Mouse (Mus musculus): ENCODE results near the gene Dalrd3. TPM values are rescaled to one million over a fixed set of nuclear protein-coding genes. Genes with fewer than 3 reads are reported as not detected.
"Not testable (repeated sequence)": the region's sequence is repeated elsewhere in the genome, so short reads cannot be mapped to it uniquely, and the experiment has no call there.

The Dalrd3 gene
- polyA plus RNA-seq, 2 experiments from 2014 or later, result 65.5 to 75.7 TPM

DNA sequence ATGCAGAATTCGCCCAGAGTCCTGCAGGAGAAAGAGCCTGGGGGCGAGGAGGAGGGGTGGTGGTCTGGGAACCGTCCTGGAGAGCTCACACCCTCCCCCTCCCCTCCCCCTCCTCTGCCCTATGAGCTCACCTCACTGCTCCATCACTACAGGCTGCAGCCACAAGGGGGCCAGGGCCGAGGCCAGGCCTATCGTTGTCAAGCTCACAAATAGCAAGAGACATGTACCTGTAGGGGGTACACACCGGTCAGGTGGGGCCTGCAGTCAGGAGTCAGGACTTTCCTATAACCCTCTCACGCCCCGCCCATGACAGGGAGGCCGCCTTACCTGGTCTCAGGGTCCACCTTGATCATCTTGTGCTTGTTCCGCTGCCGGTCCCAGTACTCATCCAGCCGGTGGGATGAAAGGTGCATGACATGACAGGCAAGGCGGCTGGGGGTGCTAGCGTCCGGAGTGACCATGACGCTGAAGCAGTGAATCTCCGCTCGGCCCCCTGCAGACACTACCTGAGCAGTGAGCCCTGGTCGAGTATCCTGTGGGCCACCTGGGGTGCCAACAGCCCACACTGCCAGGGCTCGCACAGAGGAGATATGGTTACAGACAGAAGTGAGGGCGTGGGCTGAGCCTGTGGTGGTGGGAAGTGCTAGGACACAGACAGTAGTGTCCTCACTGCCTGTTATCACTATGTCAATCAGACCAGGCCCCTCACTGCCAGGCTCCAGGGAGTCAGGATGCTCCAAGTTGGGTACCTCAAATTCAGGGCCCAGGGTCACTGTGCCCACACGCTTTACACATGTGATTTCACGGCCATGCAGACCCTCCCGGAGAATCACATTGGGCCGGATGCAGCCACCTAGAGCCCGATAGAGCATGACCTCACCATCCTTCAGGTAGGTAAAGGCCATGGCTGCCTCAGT lies 4.3 kb downstream of the Dalrd3 start:
- no peak for ATAC-seq

DNA sequence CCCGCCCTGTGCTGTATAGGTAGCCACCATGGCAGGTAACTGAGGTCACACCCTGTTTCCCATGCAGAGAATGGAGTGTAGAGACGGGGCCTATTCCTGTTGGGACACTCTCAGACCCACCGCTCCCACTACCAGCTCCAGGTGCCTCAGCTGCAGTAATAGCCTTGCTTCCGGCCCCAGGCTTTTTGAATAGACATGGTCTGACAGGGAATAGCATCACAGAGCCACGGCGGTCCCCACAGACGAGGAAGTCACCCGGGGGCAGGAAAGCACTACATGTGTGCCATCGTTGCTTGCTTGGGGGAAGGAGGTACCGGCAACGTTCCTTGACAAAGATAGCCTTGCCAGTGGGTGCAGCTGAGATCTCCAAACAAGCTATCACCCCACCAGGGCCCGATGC lies 5.2 kb downstream of the Dalrd3 start:
- ATAC-seq, result no peak

DNA sequence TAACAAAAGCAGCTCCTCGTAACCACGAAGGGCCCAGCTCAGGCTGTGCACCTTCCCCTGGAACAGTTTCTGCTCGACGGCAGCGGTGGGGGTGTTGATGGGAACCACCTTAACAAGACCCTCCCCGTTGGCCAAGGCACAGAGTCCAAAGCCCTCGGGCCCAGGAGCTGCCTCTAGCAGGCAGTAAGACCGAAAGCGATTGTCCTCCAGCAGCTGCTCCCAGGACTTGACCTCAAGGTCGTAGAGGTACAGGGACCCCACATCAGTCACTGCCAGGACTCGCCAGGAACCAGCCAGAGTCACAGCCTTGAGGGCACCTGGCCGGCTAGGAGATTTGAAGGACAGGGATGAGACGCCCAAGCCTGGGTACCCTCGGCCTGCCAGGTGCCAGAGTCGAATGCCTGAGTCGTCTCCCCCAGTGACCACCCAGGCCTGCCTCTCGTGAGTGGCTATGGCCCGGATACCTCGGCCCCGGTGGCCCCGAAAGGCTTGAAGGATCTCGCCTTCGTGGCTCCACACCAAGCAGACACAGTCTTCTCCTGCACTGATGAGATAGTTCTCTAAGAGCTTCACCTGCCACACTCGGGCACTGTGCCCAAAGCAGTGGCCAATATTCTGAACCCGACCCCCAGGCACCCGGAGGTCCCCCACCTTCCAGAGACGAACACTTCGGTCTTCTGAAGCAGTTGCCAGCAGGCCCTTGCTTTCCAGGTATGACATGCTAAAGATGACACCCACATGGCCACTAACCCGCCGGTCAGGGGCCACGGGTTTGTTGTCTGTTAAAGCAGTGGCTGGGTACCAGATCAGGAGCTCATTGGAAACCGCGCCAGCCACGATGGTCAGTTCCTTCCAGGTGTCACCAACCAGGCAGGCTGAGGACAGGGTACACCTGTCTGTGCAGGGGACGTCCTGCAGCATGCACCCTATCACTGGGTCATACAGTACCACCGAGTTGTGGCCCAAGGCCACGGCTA lies 5.9 kb downstream of the Dalrd3 start:
- no peak for ATAC-seq

DNA sequence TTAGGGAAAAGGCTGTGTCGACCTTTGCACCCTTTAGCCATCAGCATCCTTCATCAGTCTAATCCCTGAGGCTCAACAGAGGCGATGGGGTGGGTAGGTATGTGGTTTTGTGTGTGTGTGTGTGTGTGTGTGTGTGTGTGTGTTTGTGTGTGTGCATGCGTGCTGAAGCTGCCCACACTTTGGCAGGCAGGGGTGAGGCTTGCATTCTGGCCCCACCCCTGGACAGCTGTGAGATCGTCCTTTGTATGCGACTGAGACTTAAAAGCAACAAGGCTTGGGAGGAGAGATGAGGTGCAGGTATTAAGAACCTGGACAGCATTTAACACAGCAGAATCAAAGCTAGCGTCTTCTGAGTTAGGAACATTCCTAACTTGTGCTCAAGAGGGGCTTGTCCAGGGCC lies 7.3 kb downstream of the Dalrd3 start:
- ATAC-seq, result no peak

DNA sequence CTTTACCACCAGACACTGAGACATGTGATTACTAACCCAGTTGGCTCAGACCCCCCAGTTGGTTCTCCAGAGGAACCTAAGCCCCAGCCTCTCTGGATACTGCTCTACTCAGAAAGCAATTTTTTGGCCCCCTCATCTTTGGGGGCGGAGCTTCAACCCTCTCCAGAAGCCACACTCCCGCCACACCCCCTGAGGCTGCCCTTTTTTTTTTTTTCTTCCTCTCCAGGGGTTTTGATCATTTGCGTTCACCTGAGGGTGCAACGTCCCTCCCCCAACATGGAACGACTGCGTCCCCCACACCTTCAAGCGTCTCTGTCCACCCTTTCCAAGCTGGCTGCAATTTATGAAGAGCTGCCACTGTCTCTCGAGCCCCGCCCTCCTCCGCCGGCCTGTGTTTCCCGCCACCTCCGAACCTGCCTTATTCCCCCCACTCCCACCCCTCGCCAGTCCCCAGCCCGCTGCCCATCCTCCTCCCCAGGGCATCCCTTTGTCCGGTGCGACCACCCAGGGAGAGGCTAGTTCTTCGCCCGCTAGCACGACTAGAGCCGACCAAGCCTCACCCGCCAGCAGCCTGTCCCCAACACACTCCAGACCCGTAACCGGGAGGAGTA lies 8.4 kb downstream of the Dalrd3 start:
- ATAC-seq, result no peak

DNA sequence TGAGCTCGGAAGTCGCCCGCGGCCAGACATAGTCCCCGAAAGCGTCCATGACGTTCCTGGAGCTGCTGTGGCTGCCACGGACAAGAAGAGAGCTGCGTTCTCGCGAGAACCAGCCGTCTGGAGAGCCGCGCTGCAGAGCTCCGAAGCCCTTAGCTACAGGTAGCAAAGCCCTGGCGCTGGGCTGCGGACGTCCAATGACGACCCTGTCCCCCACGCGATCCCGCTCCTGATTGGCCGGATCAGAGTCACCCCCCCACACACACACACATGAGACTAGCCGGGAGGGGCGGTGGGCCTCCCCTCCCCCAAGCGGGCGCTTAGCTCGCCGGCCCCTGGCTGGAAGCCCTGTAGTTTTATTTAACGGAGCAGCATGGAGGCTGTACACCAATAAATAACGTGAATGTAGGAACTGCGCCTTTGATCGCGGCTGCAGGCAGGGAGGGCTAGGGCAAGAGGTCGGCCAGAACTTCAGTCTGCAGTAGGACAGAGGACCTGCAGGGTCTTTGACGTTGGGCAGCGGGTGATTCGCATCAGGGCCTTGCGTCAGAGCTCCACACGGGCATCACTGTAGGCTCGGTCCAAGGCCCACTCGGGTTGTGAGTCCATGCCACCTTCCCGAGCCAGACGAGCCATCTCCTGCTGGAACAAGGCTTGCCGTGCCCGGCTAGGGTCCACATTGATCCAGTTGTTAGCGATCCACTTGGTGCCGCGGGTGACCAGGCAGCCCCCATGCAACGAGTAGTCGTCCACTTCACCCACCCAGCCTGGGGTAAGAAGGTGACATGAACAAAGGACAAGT lies 9.1 kb downstream of the Dalrd3 start, which contains the start of gene Wdr6:
Wdr6 (minus strand) TSS at position 195 of the 799 bp plus-strand sequence.
- peak; percentile 97 for ATAC-seq

DNA sequence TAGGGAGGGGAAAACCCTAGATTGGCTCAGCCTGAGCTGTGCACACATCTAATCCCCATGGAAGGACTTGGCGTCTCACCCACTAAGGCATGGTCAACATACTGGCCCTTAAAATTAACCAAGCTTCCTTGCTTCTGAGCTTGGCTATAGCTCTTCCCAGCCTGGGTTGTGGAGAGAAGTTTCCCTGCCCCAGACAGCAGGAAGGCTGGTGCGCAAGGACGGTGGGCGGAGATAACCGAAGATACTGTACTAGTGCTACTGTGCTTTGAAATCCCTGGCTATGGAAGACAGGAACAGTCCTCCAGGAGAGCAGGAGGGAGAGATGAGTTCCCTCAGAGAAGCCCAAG lies 9.6 kb downstream of the Dalrd3 start:
- ATAC-seq, result no peak

DNA sequence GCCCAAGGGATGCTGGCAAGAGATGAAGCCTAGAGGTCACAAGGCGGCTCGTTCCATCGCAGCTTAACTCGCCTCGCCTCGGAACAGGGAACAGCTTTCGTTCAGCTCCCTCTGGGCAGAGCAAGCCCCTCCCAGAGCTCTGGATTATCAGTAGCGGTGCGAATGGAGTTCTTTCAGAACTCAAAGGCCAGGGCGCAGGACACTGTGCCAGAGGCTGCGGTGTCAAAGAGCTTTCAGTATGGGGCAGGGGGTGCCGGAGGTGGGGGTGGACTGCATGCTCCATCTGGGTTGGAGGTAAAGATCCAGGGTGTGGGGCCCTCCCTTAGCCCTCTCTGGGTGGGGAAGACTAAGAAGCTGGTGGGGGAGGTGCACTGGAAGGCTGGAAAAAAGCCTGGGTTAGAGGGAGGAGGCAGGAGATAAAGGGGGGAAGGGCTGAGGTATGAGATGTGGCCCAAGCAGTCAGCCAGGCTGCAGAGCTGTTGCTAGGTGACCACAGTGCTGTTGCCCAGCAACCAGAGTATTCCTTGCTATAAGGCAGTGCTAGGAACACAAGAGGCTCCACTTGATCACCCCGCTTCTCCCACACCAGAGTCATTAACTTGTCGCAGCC lies 18.0 kb downstream of the Dalrd3 start:
- no peak for ATAC-seq

DNA sequence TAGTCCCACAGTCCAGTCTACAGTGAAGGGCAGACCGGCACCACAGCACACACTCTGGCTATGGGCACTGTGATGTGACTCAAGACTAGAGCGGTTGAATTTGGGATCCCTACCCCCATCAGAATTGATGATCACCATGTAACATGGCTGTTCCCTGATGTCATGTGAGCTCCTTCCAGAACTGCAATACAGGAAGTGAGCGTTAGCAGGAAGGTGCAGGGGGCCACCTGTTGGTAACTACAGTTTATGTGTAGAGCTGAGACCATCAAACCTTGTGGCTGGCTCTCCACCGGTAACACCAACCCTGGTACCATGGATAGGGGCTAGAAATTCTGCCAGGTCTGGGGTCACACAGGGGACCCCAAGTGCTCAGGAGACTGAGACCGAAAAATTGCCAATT lies 19.5 kb downstream of the Dalrd3 start:
- peak; percentile 51 for ATAC-seq

DNA sequence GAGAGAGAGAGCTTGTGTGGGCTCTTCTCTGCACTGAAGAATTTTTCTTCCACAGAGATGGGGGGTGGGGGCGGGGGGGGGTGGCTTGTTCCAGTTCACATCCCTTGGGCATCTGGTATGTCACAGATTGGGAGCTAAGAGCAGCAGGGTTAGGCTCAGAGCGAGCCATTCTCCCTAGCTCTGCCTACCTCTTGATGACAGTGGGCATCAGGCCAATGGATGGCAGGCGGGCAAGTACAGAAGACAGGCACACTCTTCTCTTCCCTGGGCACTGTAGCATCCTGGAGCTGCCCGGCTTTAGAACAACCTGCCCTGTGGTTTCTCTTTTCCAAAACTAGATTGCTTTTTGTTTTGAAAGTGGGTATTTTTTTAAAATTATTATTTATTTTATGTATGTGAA lies 21.8 kb downstream of the Dalrd3 start:
- no peak for ATAC-seq

DNA sequence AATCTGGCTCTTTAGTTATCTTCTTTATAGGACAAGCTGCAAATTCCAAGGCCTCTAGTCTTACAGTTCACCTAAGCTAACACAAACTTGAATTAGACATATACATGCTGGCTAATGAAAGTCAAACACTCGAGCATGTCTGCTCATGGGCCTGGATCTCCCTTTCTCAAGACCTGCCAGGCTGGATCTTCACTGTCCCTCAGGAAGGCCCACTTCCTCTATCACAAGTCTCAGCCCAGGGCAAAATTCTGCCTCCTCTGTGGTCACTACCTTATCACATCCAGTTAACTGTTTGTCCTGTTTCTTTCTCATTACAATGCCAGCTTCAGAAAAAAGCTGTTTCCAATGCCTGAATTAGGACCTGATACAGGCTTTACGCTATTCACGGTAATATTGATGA lies 24.7 kb downstream of the Dalrd3 start:
- no peak for ATAC-seq

DNA sequence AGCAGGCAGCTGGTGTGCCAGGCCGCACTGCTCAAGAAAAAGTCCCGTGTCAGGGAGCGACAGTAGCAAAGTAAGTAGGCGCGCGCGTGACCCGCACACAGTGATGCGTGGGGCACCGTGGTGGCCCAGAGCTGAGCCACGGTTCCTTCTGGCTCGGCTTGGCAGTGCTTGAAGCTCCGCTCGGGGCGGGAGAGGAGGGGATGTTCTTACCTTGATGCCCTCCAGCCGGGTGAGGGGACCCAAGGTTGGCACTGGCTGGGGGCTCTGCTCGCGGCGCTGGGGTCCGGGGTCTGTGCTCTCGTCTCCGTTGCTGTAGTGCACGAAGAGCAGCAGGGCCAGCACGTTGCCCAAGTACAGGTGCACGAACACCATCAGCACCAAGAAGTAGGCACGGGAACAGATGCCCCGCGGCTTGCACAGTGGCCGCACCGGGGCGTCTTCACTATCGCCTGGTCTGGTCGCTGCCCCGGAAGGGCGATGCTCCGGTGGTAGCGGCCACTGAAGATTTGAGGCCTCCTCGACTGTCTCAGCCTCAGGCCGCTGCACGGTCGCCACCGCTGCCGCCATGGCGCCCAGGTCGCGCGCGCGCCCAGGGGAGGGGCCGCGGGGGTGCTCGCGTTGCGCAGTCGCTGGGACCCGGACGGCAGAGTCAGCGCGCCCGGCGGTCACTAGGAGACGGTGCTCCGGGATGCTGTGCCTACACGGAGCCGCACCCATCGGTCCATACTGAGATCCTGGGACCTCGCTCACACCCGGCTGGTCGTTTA lies 27.5 kb downstream of the Dalrd3 start, which contains the start of gene P4htm:
P4htm (minus strand) TSS at position 670 of the 767 bp plus-strand sequence.
- ATAC-seq, result peak; percentile 91

DNA sequence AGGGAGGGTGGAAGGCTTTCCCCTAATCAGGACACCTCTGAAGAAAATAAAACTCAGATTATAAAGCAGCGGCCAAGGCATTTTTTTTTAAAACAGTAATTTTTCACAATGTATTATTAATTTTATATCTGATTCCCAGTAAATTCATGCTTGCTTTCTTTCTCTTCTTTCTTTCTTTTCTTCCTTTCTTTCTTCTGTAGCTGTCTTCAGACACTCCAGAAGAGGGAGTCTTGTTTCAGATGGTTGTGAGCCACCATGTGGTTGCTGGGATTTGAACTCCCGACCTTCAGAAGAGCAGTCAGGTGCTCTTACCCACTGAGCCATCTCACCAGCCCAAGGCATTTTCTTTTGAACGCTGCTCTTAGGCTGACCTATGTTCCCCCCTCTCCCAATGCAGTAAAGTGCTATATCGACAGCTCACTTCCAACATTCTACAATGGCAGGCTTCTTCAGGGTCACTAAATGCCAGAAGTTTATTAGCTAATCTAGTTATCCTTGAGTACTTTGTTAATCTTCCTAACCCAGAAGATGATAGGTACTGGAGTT lies 29.4 kb downstream of the Dalrd3 start:
- no peak for ATAC-seq

DNA sequence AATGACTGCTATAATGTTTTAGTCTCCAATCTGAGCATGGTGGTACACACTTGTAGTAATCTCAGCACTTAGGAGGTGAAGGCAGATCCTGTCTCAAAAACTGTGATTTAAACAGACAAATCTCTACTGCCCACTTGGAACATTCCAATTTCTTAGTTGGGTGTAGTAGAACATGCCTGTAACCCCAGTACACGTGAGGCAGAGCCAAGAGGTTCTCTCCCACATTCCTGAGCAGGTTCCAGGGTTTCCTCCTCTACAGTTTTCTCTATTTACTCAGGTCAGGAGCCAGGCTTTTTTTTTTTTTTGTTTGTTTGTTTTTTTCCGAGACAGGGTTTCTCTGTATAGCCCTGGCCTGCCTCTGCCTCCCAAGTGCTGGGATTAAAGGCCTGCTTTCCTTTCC lies 30.3 kb downstream of the Dalrd3 start:
- ATAC-seq, result no peak

DNA sequence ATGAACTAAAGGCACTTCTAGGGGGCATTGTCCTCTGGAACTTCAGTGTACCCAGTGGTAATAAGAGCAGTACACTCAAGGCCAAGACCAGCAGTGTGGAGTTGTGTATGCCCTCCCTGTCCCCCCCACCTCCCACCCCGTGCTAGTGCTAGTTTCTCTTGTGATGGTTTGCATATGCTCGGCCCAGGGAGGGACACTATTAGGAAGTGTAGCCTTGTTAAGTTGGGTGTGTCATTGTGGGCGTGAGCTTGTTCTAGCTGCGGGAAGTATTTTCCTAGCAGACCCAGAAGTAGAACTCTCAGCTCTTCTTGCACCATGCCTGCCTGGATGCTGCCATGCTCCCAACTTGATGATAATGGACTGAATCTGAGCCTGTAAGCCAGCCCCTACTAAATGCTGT lies 32.3 kb downstream of the Dalrd3 start:
- no peak for ATAC-seq

DNA sequence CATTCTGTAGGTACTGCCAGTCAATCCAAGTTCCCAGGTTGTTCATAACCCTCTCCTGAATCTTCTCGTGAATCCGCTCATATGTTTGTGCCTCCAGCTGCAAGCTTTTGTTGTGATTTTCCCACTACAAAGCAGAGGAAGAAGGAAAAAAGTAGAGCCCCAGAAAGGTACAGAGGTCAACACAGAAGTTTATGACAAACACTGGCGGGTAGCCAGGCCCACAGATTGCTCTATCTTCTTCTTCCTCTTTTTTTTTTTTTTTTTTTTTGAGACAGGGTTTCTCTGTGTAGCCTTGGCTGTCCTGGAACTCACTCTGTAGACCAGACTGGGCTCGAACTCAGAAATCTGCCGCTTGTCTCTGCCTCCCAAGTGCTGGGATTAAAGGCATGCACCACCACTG lies 38.2 kb downstream of the Dalrd3 start:
- not testable (repeated sequence) for ATAC-seq

DNA sequence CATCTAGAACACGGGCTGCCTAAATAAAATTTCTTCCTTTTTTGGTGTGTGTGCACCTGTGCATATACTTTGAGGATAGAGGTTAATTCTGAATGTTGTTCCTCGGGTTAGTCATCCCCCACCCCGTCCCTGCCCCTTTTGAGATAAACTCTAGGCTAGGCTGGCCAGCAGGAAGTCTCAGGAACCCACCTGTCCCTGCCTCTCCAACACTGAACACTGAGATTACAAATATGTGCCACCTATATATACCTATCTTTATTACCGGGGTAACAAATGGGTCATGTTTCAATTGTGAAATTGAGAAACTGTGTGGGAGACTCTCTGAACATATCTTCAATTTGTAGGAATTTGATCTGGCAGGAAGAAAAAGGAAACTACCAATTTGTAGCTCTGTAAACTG lies 39.2 kb downstream of the Dalrd3 start:
- no peak for ATAC-seq

DNA sequence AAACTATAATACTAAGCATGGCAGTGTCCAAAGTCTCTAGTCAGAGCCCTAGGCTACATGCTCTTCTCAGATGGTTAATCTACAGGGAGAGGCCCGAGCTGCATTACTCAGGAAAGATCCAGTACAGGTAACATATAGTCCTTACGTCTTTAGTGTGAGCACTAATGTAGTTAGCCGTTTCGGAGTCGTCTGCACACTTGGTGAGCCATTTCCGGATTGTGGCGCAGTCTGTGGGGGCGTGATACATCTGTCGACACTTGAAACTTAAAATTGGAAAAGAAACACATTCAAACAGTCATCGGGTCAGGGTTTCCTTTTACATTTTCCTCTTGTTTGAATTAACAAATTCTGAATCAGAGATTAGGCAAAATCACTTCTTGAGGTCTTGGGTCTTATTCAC lies 41.8 kb downstream of the Dalrd3 start:
- ATAC-seq, result no peak

DNA sequence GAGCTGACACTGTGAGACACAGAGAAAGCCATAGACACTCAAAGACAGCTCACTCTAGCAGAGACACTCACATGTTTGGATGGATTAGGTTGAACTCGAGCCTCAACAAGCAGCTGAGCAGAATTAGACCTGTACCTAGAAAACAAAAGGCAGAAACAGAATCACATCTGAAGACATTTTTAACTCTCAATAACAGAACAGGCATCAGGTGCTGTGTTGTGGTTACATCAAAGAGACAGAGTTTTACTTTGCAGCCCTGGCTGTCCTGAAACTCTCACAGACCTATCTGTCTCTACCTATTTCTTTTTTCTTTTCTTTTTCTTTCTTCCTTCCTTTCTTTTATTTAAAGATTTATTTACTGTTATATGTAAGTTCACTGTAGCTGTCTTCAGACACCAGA lies 47.6 kb downstream of the Dalrd3 start:
- ATAC-seq, result no peak
